Mouse (Mus musculus): ENCODE data around the gene Hs3st4. TPM values are rescaled to one million over a fixed set of nuclear protein-coding genes. Genes with fewer than 3 reads are reported as not detected.

Gene Hs3st4
- polyA plus RNA-seq, 1 experiment from 2014 or later: 0.06 TPM

DNA sequence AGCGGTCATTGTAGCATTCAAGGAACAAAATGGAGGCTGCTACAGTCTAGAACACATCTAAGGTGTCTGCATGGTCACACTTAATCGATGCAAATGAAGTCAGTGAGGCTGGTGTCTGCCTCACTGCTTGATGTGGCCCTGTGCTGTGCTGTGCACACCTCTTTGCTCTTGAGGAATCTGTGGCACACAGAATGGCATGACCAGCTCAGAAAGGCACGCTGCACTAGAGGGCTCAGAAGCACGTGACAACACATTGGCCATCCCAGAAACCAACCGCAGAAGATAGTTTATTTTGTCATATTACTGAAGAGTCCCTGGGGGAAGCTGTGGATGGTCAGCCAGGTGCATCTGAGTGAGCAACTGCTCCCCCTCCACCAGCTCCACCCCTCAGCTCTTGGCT is 44.2 kb downstream of the Hs3st4 start:
- Histone ChIP-seq H3K4me3 (ENCODE audit: low read depth, low read length) (no peak overlapping the region), H3K27me3 (ENCODE audit: control insufficient read depth, insufficient read depth, low read length) (no peaks in the 10 kb centered on the region), H3K9me3 (ENCODE audit: control insufficient read depth, low read length) (no peaks in the 10 kb centered on the region), H3K4me2 (replicated peaks; ENCODE audit: low read depth) (no peak overlapping the region), H3K9ac (ENCODE audit: low read length) (no peak overlapping the region), H3K27ac (replicated peaks) (no peak overlapping the region), H3K4me1 (replicated peaks; ENCODE audit: control insufficient read depth, insufficient read depth) (no peaks in the 10 kb centered on the region), H3K36me3 (ENCODE audit: control insufficient read depth, insufficient read depth, low read length) (no peaks in the 10 kb centered on the region)
- TF ChIP-seq EP300 (optimal IDR thresholded peaks at IDR 0.05): no peak
- TF ChIP-seq CTCF (IDR thresholded peaks at IDR 0.05; ENCODE audit: low read depth): no peak
- WGBS: 81% methylated on average over 5 of the region's 5 CpGs
- DNase-seq (ENCODE audit: low spot score) (no peak), ATAC-seq (ENCODE audit: low FRiP score, low TSS enrichment) (no peak)

DNA sequence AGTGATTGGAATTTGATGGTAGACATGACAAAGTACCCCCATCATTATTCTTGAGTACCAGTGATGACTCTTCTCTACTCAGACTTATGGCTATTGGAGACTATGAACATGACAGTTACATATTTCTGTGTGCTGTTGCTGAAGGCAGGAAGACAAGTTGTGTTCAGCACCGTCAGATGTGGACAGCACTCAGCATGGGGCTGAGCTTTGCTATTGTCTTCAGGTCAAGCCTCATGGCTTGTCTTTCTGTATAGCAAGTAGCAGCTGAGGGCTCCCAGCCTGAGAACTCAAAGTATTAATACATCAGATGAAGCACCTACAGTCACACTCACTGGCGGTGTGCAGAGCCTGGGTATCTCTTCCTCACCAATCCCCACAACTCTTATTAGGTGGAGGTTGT is 49.6 kb downstream of the Hs3st4 start:
- Histone ChIP-seq H3K27me3 (ENCODE audit: control insufficient read depth, insufficient read depth, low read length) (no peaks in the 10 kb centered on the region), H3K4me2 (replicated peaks; ENCODE audit: low read depth) (no peak overlapping the region), H3K4me1 (replicated peaks; ENCODE audit: control insufficient read depth, insufficient read depth) (no peaks in the 10 kb centered on the region), H3K4me3 (ENCODE audit: low read depth, low read length) (no peak overlapping the region), H3K27ac (replicated peaks) (no peak overlapping the region), H3K9me3 (ENCODE audit: control insufficient read depth, low read length) (no peaks in the 10 kb centered on the region), H3K9ac (ENCODE audit: low read length) (no peak overlapping the region), H3K36me3 (ENCODE audit: control insufficient read depth, insufficient read depth, low read length) (no peaks in the 10 kb centered on the region)
- whole genome bisulfite sequencing: 38% methylated on average over 2 of the region's 2 CpGs
- no peak for ATAC-seq (ENCODE audit: low FRiP score, low TSS enrichment)
- DNase-seq (ENCODE audit: low spot score): peak; percentile 16
- TF ChIP-seq CTCF (IDR thresholded peaks at IDR 0.05; ENCODE audit: low read depth): no peak

DNA sequence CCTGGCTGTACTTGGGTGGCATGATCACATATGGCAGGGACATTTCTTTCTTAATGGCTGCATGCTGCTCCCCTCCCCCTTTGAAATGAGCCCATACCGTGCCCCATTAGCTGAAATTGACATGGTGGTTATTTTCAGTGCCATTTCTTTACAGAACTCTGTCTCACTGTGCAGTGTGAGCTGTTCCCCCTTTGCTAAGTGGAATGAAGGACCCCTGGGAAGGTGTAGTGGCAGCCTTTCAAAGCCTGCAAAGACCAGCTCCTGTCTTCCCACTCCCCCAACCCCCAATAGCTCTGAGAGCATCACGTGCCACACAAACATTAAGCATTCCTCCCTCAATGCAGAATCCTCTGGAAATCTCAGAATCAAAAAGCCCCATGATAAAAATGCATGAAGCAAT is 50.7 kb downstream of the Hs3st4 start:
- no peak for ATAC-seq (ENCODE audit: low FRiP score, low TSS enrichment)
- H3K9me3 ChIP-seq (ENCODE audit: control insufficient read depth, low read length): no peaks in the 10 kb centered on the region
- TF ChIP-seq CTCF (IDR thresholded peaks at IDR 0.05; ENCODE audit: low read depth) (no peak), EP300 (optimal IDR thresholded peaks at IDR 0.05) (no peak)
- H3K4me2 ChIP-seq (replicated peaks; ENCODE audit: low read depth): no peak overlapping the region
- H3K27ac ChIP-seq (replicated peaks): no peak overlapping the region
- H3K27me3 ChIP-seq (ENCODE audit: control insufficient read depth, insufficient read depth, low read length): no peaks in the 10 kb centered on the region
- H3K4me3 ChIP-seq (ENCODE audit: low read depth, low read length): no peak overlapping the region
- no peak for DNase-seq (ENCODE audit: low spot score)
- H3K9ac ChIP-seq (ENCODE audit: low read length): no peak overlapping the region
- no peaks in the 10 kb centered on the region for H3K36me3 ChIP-seq (ENCODE audit: control insufficient read depth, insufficient read depth, low read length)
- H3K4me1 ChIP-seq (replicated peaks; ENCODE audit: control insufficient read depth, insufficient read depth): no peaks in the 10 kb centered on the region
- 73% methylated on average over 2 of the region's 2 CpGs for WGBS

DNA sequence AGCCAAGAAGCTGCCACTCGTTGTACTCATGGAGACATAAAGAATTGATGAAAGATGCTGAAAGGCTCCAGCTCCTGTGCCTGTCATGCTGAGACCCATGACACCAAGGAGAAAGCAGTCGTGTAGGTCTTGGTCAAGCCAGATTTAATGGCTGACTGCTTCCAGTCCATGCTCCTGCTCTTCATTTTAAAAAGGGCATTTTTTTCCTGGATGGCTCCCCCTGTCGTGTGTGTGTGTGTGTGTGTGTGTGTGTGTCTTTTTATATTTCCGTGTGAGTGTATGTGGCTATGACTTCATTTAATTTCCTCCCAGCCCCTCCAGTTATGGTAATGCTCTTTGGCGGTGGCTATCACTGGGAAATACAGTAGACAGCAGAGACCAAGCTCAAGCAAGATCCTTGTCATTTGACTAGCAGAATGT is 54.6 kb downstream of the Hs3st4 start:
- Histone ChIP-seq H3K9ac (ENCODE audit: low read length) (no peak overlapping the region), H3K4me3 (ENCODE audit: low read depth, low read length) (no peak overlapping the region), H3K4me2 (replicated peaks; ENCODE audit: low read depth) (no peak overlapping the region), H3K9me3 (ENCODE audit: control insufficient read depth, low read length) (no peaks in the 10 kb centered on the region), H3K4me1 (replicated peaks; ENCODE audit: control insufficient read depth, insufficient read depth) (no peaks in the 10 kb centered on the region), H3K27ac (replicated peaks) (no peak overlapping the region), H3K36me3 (ENCODE audit: control insufficient read depth, insufficient read depth, low read length) (no peaks in the 10 kb centered on the region), H3K27me3 (ENCODE audit: control insufficient read depth, insufficient read depth, low read length) (no peaks in the 10 kb centered on the region)
- ATAC-seq (ENCODE audit: low FRiP score, low TSS enrichment) (no peak), DNase-seq (ENCODE audit: low spot score) (no peak)
- TF ChIP-seq EP300 (optimal IDR thresholded peaks at IDR 0.05): no peak
- no peak for TF ChIP-seq CTCF (IDR thresholded peaks at IDR 0.05; ENCODE audit: low read depth)
- 60% methylated on average over 5 of the region's 5 CpGs for WGBS

DNA sequence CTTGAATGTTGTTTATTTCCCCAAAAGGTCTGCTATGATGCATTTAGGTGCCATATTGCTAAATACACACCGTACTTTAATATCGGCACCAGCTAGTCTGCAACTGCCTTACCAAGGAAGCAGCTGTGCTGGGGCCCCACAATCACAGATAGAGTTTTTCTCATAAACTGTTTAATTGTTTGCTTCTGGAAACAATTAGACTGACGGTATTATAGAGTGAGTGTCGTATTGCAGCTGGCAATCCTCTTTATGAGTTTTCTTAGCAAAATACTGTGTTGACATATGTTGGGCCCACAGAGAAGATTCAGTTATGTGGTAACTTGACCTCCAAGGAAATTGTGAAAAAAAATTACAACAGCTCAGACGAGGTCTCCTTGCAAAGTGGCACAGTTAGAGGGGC is 56.5 kb downstream of the Hs3st4 start:
- Histone ChIP-seq H3K9me3 (ENCODE audit: control insufficient read depth, low read length) (no peaks in the 10 kb centered on the region), H3K27me3 (ENCODE audit: control insufficient read depth, insufficient read depth, low read length) (no peaks in the 10 kb centered on the region), H3K4me3 (ENCODE audit: low read depth, low read length) (no peak overlapping the region), H3K36me3 (ENCODE audit: control insufficient read depth, insufficient read depth, low read length) (no peaks in the 10 kb centered on the region), H3K9ac (ENCODE audit: low read length) (no peak overlapping the region), H3K4me1 (replicated peaks; ENCODE audit: control insufficient read depth, insufficient read depth) (no peaks in the 10 kb centered on the region), H3K4me2 (replicated peaks; ENCODE audit: low read depth) (no peak overlapping the region), H3K27ac (replicated peaks) (no peak overlapping the region)
- WGBS: 68% methylated on average over 5 of the region's 5 CpGs
- TF ChIP-seq EP300 (optimal IDR thresholded peaks at IDR 0.05): no peak
- no peak for TF ChIP-seq CTCF (IDR thresholded peaks at IDR 0.05; ENCODE audit: low read depth)
- DNase-seq (ENCODE audit: low spot score) (no peak), ATAC-seq (ENCODE audit: low FRiP score, low TSS enrichment) (no peak)

DNA sequence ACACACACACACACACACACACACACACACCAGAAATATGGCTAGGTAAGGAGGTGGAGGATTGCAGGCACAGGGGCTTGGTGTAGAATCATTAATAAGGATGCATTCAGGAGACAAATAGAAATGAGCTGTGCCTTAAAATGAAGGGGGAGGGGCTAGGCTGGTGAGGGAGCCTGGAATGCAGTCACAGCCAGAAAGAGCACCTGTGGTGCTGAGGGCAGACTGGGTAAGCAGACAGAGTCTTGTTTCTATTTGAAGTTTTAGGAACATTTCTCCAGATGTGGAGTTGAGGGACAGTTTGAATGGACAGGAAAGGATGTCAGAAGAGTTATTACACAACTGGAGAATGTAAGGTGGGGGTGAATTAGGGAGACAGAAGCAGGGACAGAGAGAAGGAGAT is 64.7 kb downstream of the Hs3st4 start:
- no peak overlapping the region for H3K27ac ChIP-seq (replicated peaks)
- ATAC-seq (ENCODE audit: low FRiP score, low TSS enrichment) (no peak), DNase-seq (ENCODE audit: low spot score) (no peak)
- no peak for TF ChIP-seq CTCF (IDR thresholded peaks at IDR 0.05; ENCODE audit: low read depth)
- no peak overlapping the region for H3K9ac ChIP-seq (ENCODE audit: low read length)
- no peaks in the 10 kb centered on the region for H3K4me1 ChIP-seq (replicated peaks; ENCODE audit: control insufficient read depth, insufficient read depth)
- no peaks in the 10 kb centered on the region for H3K9me3 ChIP-seq (ENCODE audit: control insufficient read depth, low read length)
- H3K4me2 ChIP-seq (replicated peaks; ENCODE audit: low read depth): no peak overlapping the region
- H3K27me3 ChIP-seq (ENCODE audit: control insufficient read depth, insufficient read depth, low read length): no peaks in the 10 kb centered on the region
- no peak overlapping the region for H3K4me3 ChIP-seq (ENCODE audit: low read depth, low read length)
- H3K36me3 ChIP-seq (ENCODE audit: control insufficient read depth, insufficient read depth, low read length): no peaks in the 10 kb centered on the region
